Mouse (Mus musculus) layer of hippocampus, adult 11-12 months (tissue): ENCODE results near the gene Smim20.

Source experiments
- DNase-seq: peaks from one replicate; pipeline ENCODE4 v3.0.0; 2022; ENCODE audit warnings: low spot score

The Smim20 gene

GRCm38 (mm10) chr5:53307437-53307836 is 40.6 kb downstream of the Smim20 start:
- no peak for DNase-seq

DNA sequence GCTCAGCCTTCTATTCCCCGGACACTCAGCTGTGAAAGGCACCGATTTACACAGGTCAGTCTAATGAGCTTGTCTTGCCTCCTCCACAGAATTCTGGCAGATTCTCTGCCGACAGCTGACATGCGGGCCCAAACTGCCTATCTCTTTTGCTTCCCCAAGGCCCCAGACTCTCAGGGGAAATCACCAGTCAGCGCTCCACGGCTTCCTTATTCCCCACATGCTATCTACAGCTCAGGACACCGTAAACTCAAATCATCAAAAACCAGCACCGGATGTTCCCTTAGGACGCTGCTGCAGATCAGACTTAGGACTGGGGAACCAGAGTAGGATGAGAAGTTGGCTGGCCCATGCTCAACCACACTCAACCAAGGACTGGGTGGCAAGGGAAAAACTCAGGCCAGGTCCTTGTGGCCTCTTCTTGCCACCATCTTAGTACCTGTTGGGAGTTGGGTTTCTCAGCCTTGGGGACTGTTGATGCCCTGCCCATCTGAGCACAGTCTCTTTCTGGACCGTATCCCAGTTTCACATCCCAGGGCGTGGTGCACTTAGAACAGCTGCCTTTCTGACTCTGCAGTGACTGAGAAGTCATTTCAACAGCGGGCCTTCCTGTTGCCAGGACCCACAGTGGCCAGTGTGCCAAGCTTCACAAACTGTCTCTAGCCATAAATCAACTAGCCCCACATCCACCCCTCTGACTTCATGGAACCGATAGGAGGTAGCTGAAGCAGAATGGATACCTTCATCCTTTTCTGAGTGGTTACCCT is 47.7 kb downstream of the Smim20 start:
- DNase-seq = no peak

GRCm38 (mm10) chr5:53315829-53316228 is 48.9 kb downstream of the Smim20 start:
- DNase-seq = no peak

DNA sequence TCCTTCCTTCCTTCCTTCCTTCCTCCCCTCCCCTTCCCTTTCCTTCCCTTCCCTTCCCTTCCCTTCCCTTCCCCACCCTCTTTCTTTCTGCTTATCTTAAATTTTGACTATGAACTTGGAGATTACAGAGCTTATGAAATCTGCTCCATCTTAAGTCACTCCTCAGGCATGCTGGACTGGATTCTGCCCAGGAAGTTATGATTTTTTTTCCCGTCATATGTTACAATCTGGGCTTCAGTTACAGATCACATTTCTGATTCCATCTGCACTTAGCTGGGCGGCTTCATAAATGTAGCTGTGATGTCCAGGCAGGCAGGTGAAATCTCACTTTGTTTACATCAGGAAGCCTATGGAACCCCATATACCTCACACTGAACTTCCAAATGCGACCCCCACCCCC is 50.5 kb downstream of the Smim20 start:
- no peak for DNase-seq

DNA sequence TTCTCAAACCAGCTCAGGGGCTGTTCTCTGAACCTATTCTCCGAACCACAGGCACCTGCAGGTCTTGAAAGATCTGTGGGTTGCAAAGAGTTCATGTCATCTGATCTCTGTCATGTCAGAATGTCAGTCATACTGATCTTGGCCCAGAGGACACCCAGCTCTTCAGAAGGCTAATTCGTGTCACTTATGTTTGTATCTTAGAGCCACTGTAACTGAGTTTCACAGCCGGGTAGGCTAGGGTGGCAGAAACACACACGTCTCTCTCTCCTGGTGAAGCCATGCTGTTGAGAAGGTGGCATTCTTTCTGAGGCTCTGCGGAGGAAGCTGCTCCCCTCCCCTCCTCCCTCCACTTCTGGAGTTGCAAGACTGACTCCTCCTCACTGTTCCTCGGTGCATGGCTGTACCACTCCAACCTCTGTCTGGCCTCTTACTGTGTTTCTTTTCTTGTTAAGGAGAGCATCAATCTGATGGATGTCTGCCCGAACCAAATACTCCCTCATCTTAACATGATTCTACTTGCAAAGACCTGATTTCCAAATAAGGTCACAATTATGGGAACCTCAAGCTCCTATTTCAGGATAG is 51.1 kb downstream of the Smim20 start:
- no peak for DNase-seq

GRCm38 (mm10) chr5:53320331-53320730 is 53.4 kb downstream of the Smim20 start:
- DNase-seq = no peak

DNA sequence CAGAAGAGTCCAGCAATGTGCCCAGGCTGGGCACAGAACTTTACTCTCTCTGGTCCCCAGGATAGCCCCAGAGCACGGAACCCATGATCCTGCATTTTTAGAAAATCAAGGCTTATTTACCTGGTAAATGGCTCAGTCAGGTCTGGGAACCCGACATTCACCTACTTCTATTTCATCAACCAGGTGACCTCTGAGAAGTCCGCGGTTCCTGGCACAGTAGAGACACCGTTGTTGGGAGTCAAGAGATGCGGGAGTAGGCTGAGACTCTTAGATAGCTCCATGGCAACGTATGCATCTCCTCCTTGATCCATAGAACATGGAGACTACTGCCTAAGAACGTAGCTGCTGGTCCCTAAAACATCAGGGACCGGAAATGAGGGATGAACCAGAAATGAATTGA is 55.0 kb downstream of the Smim20 start:
- no peak for DNase-seq

- DNase-seq = no peak
Measured at GRCm38 (mm10) chr5:53322471-53322870, 55.6 kb downstream of the Smim20 start.

GRCm38 (mm10) chr5:53323121-53323520 is 56.2 kb downstream of the Smim20 start:
- DNase-seq = no peak

DNA sequence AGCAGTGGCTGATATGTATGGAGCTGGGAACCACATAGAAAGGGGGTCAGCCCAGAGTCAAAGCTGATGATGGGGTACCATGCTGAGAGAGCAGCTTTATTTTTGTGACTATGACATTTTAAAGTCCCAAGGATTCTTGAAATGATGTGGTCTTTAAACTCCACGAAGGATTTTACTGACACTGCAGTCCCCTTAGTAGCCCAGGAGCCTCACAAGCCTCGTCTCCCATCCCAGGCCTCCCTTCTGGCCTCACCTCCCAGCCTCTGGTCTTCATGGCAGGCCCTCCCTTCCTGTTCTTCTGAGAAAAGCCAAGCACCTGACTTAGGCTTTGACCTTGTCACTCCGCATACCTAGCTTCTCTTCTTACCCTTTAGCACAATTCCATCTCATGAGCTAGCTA is 57.4 kb downstream of the Smim20 start:
- DNase-seq = no peak

DNA sequence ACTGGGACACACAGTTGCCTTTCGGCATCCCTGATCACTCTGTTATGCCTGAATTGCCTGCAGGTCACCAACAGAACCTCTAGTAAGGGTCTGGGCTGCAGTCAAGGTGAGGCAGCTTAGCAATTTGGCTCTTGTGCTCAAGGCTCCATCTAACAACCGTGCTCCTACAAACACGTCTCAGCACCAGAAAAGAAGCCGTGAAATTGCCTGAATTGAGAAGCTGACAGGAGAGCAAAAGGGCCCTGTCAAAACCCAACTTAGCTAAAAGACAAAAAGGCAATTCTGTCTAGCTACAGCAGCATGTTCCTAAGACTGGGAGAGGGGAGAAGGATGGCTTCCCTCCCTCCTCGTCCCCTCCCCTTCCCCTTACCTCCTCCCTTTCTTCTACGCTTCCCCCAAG is 57.9 kb downstream of the Smim20 start:
- DNase-seq = no peak

DNA sequence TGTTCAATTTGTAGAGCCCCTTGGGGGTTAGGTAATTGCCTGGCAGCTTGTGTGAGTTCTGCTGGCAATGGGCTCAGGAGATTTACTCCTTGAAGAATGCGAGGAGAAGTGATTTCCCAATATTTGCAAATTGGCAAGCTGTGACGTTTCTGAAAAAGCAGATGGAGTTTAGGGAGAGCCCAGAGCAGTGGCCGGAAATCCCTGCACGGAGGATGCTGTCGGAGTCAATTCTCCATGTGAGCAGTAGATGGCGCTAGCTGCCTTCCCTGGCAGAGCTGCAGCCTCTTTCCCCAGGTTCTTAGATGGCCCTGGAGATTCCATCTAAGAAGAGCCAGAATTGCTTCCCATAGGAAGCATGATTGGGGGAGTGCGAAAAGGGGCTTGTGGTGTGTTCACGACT is 59.1 kb downstream of the Smim20 start:
- peak; percentile 80 for DNase-seq

- DNase-seq = no peak
Measured at GRCm38 (mm10) chr5:53326491-53326890, 59.6 kb downstream of the Smim20 start.
